Mouse (Mus musculus) layer of hippocampus, adult 2 months (tissue): ENCODE measurements around the gene Olfr512. TPM values are rescaled to one million over a fixed set of nuclear protein-coding genes. Genes with fewer than 3 reads are reported as not detected.

ENCODE experiments used
- DNase-seq, 2 experiments: peaks; one replicate each; pipeline ENCODE4 v3.0.0; 2022; ENCODE audit warnings: low spot score in 2 of 2
- H3K27ac ChIP-seq: fragments of 200-600 bp; 2 replicates; pipeline ENCODE4 v1.8.1; 2022
- H3K4me3 ChIP-seq: fragments of 200-600 bp; 2 replicates; pipeline ENCODE4 v1.8.1; 2022; ENCODE audit warnings: mild to moderate bottlenecking
- CTCF ChIP-seq: fragments of 200-600 bp; conservative IDR thresholded peaks from 2 replicates; pipeline ENCODE4 v1.8.1; 2022; ENCODE audit warnings: antibody characterized with exemption, mild to moderate bottlenecking, moderate library complexity
- long read RNA-seq, 2 experiments: library from polyadenylated mRNA; stranded (forward); transcript quantifications; one replicate each; pipeline ENCODE4 v2.0.0; 2021; ENCODE audit warnings: borderline mapping rate in 2 of 2
- total RNA-seq, 2 experiments: library from RNA; stranded (reverse); gene quantifications; 2 replicates each; pipeline ENCODE4 v1.2.3; 2021

The Olfr512 gene
- not detected for total RNA-seq
- long read RNA-seq, experiment 1: 0 reads
- long read RNA-seq, experiment 2: 0 reads

DNA sequence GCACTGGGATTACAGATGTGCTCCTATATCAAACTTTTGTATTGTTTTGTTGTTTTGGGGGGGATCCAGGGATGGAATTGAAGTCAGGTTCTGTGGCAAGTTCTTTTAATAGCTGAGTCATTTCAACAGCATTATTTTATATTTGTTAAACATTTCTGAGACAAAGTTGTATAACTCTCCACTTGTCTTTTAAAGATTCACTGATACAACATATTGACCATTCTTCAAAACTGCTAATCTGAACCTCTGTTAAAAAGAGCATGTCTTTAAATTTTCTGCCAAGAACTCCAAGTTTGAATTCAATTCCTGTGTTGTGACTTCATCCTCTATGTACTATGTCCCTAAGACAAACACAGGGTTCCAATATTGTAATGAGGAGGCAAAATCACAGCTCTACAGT lies at the start of gene Olfr512:
TSS of gene Olfr512 (plus strand) at position 301 of the 400 bp plus-strand sequence.
- no peak for TF ChIP-seq CTCF
- no peak within 1 kb of the TSS for H3K4me3 ChIP-seq
- H3K27ac ChIP-seq: no peak within 1 kb of the TSS
- DNase-seq: no peak

- no peak within 1 kb of the TSS for H3K27ac ChIP-seq
- H3K4me3 ChIP-seq: no peak within 1 kb of the TSS
- TF ChIP-seq CTCF: no peak
- DNase-seq: no peak
Measured at GRCm38 (mm10) chr7:108666118-108666517, 47.0 kb upstream of the Olfr512 start, which contains the start of gene Olfr510. Gene Olfr510, plus strand, starts transcription at chr7:108666418.

- no peak for DNase-seq
- Histone ChIP-seq H3K4me3 (no peak overlapping the region), H3K27ac (no peak overlapping the region)
- TF ChIP-seq CTCF: no peak
Measured at GRCm38 (mm10) chr7:108671058-108671457, 42.1 kb upstream of the Olfr512 start.

DNA sequence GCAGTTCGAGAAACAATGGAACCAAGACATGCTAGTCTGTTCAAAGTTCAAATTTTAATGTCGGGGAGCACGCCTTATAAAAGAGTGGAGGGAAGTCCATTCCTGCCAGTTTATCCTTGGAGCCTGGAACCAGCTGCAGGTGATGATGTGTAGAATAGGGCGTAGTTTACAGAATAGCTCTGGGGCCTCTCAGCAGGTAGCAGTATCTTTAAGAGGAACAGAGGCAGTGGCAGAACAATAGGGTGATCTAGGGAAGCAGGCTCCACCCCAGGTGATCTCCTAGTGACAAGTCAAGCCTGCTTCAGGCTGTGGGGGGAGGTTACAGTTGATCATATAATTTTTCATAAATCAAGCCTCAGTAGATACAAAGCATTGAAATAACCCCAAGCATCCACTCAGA lies 34.2 kb upstream of the Olfr512 start:
- Histone ChIP-seq H3K27ac (no peak overlapping the region), H3K4me3 (no peak overlapping the region)
- no peak for DNase-seq
- TF ChIP-seq CTCF: no peak

GRCm38 (mm10) chr7:108750673-108751072 lies 37.6 kb downstream of the Olfr512 start, which contains the start of gene Olfr513:
Gene Olfr513, plus strand, starts transcription at chr7:108750973.
- Histone ChIP-seq H3K27ac (no peak within 1 kb of the TSS), H3K4me3 (no peak within 1 kb of the TSS)
- no peak for DNase-seq
- TF ChIP-seq CTCF: no peak

GRCm38 (mm10) chr7:108760411-108760810 lies 47.3 kb downstream of the Olfr512 start:
- Histone ChIP-seq H3K4me3 (no peak overlapping the region), H3K27ac (no peak overlapping the region)
- DNase-seq: no peak
- TF ChIP-seq CTCF: peak; percentile 27; the same call in 1 of the 2 replicates

Other genes starting within 250 kb of the Olfr512 start
- not detected for gene Olfr498, start 248.0 kb upstream of the Olfr512 start, total RNA-seq
- not detected for gene Olfr502, start 188.3 kb upstream of the Olfr512 start, total RNA-seq
- gene Olfr503, start 168.8 kb upstream of the Olfr512 start, total RNA-seq: not detected
- not detected for gene Olfr504, start 147.5 kb upstream of the Olfr512 start, total RNA-seq
- gene Olfr506, start 102.5 kb upstream of the Olfr512 start, total RNA-seq: not detected
- gene Olfr507, start 91.5 kb upstream of the Olfr512 start, total RNA-seq: not detected
- not detected for gene Olfr508, start 83.3 kb upstream of the Olfr512 start, total RNA-seq
- gene Olfr509, start 61.4 kb upstream of the Olfr512 start, total RNA-seq: not detected
- gene Olfr510, start 46.9 kb upstream of the Olfr512 start, total RNA-seq: not detected
- gene Olfr513, start 37.7 kb downstream of the Olfr512 start, total RNA-seq: not detected
- not detected for gene Olfr514, start 112.7 kb downstream of the Olfr512 start, total RNA-seq
- gene Olfr516, start 137.2 kb downstream of the Olfr512 start, total RNA-seq: not detected
- gene Olfr517, start 159.1 kb downstream of the Olfr512 start, total RNA-seq: not detected
- gene Olfr518, start 171.7 kb downstream of the Olfr512 start, total RNA-seq: not detected
- gene Olfr519, start 181.1 kb downstream of the Olfr512 start, total RNA-seq: not detected
- gene Nlrp10, start 216.9 kb downstream of the Olfr512 start, total RNA-seq: under 1 TPM; 0.27 to 0.28 TPM
- 100 to 1,000 TPM in 1 of 2 experiments, 10 to 100 TPM in 1; 95.6 to 101 TPM for gene Eif3f, start 221.1 kb downstream of the Olfr512 start, total RNA-seq
- 100 to 1,000 TPM; 179 to 198 TPM for gene Tub, start 237.0 kb downstream of the Olfr512 start, total RNA-seq